Mouse (Mus musculus) E14TG2a.4 (cell line): Measurements from ENCODE around the gene Tatdn3.

Experiments
- CTCF ChIP-seq: conservative IDR thresholded peaks from 2 replicates; pipeline ENCODE4 v1.5.1; 2014; ENCODE audit warnings: low read length
- NANOG ChIP-seq: IDR thresholded peaks from 2 replicates; pipeline ENCODE4 v1.6.1; 2014; ENCODE audit warnings: borderline replicate concordance, low read length, mixed read lengths
- POU5F1 ChIP-seq: IDR thresholded peaks from 2 replicates; pipeline ENCODE4 v1.6.1; 2014; ENCODE audit warnings: low read length, borderline replicate concordance

GRCm38 (mm10) chr1:191111146-191111545 lies 48.4 kb upstream of the Tatdn3 start:
- TF ChIP-seq CTCF (no peak), POU5F1 (no peak), NANOG (no peak)
